Mouse (Mus musculus) heart, embryonic 14.5 days (tissue): Measurements from ENCODE around the gene Kdm1a. TPM values are rescaled to one million over a fixed set of nuclear protein-coding genes. Genes with fewer than 3 reads are reported as not detected.

Experiments
- ATAC-seq: fragments of 200-750 bp; cut with Nextera tagmentation; 2 replicates; pipeline ENCODE4 v1.8.0; 2017; ENCODE audit warnings: low read depth, moderate TSS enrichment; ENCODE audit not compliant: insufficient number of reproducible peaks, insufficient read depth, low FRiP score
- H3K27ac ChIP-seq, 2 experiments: fragments of 200-500 bp in 1 of 2; fragments of 300-500 bp in 1 of 2; sonication (generic) in 1 of 2; replicated peaks in 1 of 2; 2 replicates each; pipeline ENCODE4 v1.5.1; 2012 to 2014; ENCODE audit warnings: low read depth in 2 of 2, low read length in 2 of 2, control low read depth in 1 of 2, mild to moderate bottlenecking in 1 of 2, mixed read lengths in 1 of 2; ENCODE audit not compliant: control insufficient read depth in 1 of 2, insufficient read depth in 1 of 2
- H3K27me3 ChIP-seq: fragments of 300-500 bp; sonication (generic); 2 replicates; pipeline ENCODE4 v1.6.1; 2014; ENCODE audit warnings: mild to moderate bottlenecking, low read length, control low read depth; ENCODE audit not compliant: control insufficient read depth, insufficient read depth
- H3K36me3 ChIP-seq: fragments of 300-500 bp; sonication (generic); 2 replicates; pipeline ENCODE4 v1.6.1; 2014; ENCODE audit warnings: mild to moderate bottlenecking, control low read depth, low read length, mixed read lengths; ENCODE audit not compliant: control insufficient read depth, insufficient read depth
- H3K4me1 ChIP-seq, 2 experiments: fragments of 200-500 bp in 1 of 2; fragments of 300-500 bp in 1 of 2; sonication (generic) in 1 of 2; 2 replicates each; pipeline ENCODE4 v1.6.1; 2012 to 2014; ENCODE audit warnings: low read length in 2 of 2, control low read depth in 1 of 2, mixed read lengths in 1 of 2; ENCODE audit not compliant: control insufficient read depth in 2 of 2, insufficient read depth in 2 of 2
- H3K4me2 ChIP-seq: fragments of 300-500 bp; sonication (generic); 2 replicates; pipeline ENCODE4 v1.6.1; 2014; ENCODE audit warnings: mild to moderate bottlenecking, low read length
- H3K4me3 ChIP-seq, 2 experiments: fragments of 200-500 bp in 1 of 2; fragments of 300-500 bp in 1 of 2; sonication (generic) in 1 of 2; 2 replicates each; pipeline ENCODE4 v1.5.1; 2012 to 2014; ENCODE audit warnings: low read length in 2 of 2, mild to moderate bottlenecking in 2 of 2, control low read depth in 1 of 2, low read depth in 1 of 2, moderate library complexity in 1 of 2; ENCODE audit not compliant: control insufficient read depth in 1 of 2, insufficient read depth in 1 of 2
- H3K9ac ChIP-seq: fragments of 300-500 bp; sonication (generic); 2 replicates; pipeline ENCODE4 v1.6.1; 2014; ENCODE audit warnings: mild to moderate bottlenecking, low read length
- H3K9me3 ChIP-seq: fragments of 300-500 bp; sonication (generic); 2 replicates; pipeline ENCODE4 v1.6.1; 2016; ENCODE audit warnings: low read length, control low read depth; ENCODE audit not compliant: control insufficient read depth
- WGBS: fragments of 180-500 bp; shearing (Covaris S2); extraction: QIAGEN DNeasy Blood & Tissue Kit; methylation state at CpG from one replicate; pipeline ENCODE4 v1.1.7; 2014; 5-methylcytosine and 5-hydroxymethylcytosine counted together
- polyA plus RNA-seq: library from polyadenylated mRNA; unstranded; fragments of >200 nt; fragmentation: Nextera tagmentation; extraction: Ambion mirVana; gene quantifications from 2 replicates; pipeline ENCODE4 v1.2.1, GENCODE M21; 2014

The Kdm1a gene
- 40.0 and 45.9 TPM in 2 replicates for polyA plus RNA-seq

DNA sequence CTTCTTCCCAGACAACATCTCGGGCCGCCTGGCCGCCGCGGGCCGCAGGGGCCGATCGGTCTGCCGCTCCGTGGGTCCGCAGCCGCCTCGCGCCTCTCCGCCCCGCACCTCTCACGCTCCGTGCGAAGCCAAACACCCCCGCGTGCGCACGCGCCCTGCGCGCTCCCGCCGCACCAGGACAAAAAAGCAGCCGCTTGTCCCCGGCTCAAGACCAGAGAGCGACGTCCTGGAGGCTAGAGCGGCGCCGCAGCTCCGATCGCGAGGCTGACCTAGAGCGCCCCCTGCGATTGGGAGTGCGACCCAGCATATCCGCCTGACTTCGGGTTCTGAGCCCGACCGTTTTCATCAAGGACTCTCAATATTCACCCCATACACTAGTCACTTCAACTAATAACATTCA, at the start of gene Kdm1a:
TSS of gene Kdm1a (minus strand) at position 156 of the 400 bp plus-strand sequence.
- Histone ChIP-seq H3K4me1 (peaks cover 0 to 12% of the 10 kb centered on the region in 2 experiments; a peak in 2 of 4 replicates), H3K36me3 (no peaks in the 10 kb centered on the region), H3K27ac (peak within 1 kb of the TSS; percentile 82 to 83), H3K9me3 (no peaks in the 10 kb centered on the region), H3K4me2 (peak within 1 kb of the TSS; percentile 73), H3K9ac (peak within 1 kb of the TSS; percentile 99), H3K27me3 (no peaks in the 10 kb centered on the region), H3K4me3 (peak within 1 kb of the TSS; percentile 98 to 99)
- under 1% methylated on average over 36 of the region's 45 CpGs for WGBS
- peak; percentile 88 for ATAC-seq

DNA sequence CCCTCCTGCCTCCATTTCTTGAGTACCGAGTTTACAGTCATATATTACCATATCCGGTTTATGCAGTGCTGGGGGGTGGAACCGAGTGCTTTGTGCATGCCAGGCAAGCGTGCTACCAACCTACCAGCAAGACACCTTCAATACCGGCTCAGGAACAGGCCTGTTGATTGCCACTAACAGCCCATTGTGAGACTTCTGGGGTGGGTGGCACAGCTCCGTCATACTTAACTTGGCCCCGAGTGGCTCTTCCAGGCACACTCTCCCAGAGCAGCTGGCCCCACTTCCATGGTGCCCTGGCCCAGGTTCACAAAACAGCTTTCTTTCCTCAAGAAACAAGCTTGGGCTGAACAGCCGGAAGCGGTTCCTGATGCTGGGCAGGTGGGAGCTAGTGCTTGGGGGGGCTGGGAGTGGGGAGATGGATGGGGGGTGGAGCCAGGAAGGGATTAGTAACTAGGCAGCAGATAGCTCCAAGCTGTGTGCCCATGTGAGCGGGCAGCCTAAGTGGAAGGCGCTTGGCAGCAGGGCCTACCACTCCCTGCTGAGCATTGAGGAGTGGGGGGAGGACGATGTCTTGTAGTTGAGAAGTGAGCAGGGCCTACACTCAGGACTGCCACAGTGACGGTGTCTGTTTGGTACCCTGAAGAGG, 49.5 kb upstream of the Kdm1a start:
- H3K4me2 ChIP-seq = no peak overlapping the region
- ATAC-seq = no peak
- H3K9ac ChIP-seq = no peak overlapping the region
- peaks cover 29% of the 10 kb centered on the region for H3K27me3 ChIP-seq
- WGBS = 76% methylated on average over 13 of the region's 13 CpGs
- peak overlapping the region in 1 of 2 experiments; percentile 11; a peak in 2 of 4 replicates for H3K27ac ChIP-seq
- H3K36me3 ChIP-seq = no peaks in the 10 kb centered on the region
- H3K4me1 ChIP-seq = peaks cover 14 to 23% of the 10 kb centered on the region in 2 experiments
- H3K4me3 ChIP-seq = no peak overlapping the region
- peaks cover 2% of the 10 kb centered on the region; the same call in 1 of the 2 replicates for H3K9me3 ChIP-seq

DNA sequence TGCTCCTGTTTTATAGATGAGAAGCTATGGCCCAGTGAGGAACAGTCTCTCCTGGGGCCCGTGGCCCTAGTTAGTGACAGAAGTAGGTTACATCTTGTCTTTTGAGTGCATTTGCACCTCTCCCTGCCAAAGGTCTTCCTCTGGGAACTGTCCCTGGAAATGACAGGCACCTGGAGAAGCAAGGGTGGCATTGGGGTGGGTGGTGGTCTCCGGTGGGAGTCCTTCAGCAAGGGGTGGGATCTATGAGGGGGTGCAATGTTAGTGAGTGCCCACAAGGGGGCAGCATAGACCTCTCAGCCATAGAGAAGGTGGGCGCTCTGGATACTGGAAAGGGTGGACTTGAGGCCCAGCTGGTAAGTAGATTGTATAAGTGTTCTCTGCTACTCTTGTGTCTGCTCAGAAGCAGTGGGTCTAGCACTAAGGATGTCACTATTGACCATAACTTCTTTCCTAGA, 48.9 kb upstream of the Kdm1a start:
- H3K9me3 ChIP-seq = peaks cover 6% of the 10 kb centered on the region
- no peak overlapping the region for H3K4me3 ChIP-seq
- no peaks in the 10 kb centered on the region for H3K36me3 ChIP-seq
- WGBS = 62% methylated on average over 3 of the region's 3 CpGs
- no peak overlapping the region for H3K27ac ChIP-seq
- H3K9ac ChIP-seq = no peak overlapping the region
- H3K27me3 ChIP-seq = peaks cover 29% of the 10 kb centered on the region
- H3K4me2 ChIP-seq = no peak overlapping the region
- H3K4me1 ChIP-seq = peaks cover 14 to 23% of the 10 kb centered on the region in 2 experiments
- ATAC-seq = no peak

DNA sequence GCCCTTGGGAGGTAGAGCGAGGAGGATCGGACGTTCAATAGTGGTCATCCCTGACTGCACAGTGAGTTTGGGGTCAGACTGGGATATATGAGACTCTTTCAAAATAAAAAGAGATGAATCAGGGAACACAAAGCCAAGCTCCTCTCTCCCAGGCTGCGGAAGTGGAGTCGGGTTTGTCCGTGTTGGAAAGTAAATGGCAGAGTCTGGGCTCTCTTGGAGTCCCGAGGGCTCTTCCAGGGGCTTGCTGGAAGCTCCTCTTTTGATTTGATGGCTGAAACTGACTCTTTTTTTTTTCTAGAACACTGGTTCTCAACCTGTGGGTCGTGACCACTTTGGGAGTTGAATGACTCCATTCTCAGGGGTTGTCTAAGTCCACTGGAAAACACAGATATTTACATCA, 47.7 kb upstream of the Kdm1a start:
- no peak overlapping the region for H3K4me3 ChIP-seq
- no peak overlapping the region for H3K4me2 ChIP-seq
- no peak overlapping the region for H3K27ac ChIP-seq
- peaks cover 14 to 23% of the 10 kb centered on the region in 2 experiments for H3K4me1 ChIP-seq
- no peak for ATAC-seq
- WGBS = 85% methylated on average over 8 of the region's 8 CpGs
- peaks cover 29% of the 10 kb centered on the region for H3K27me3 ChIP-seq
- no peak overlapping the region for H3K9ac ChIP-seq
- peaks cover 6% of the 10 kb centered on the region for H3K9me3 ChIP-seq
- H3K36me3 ChIP-seq = no peaks in the 10 kb centered on the region

DNA sequence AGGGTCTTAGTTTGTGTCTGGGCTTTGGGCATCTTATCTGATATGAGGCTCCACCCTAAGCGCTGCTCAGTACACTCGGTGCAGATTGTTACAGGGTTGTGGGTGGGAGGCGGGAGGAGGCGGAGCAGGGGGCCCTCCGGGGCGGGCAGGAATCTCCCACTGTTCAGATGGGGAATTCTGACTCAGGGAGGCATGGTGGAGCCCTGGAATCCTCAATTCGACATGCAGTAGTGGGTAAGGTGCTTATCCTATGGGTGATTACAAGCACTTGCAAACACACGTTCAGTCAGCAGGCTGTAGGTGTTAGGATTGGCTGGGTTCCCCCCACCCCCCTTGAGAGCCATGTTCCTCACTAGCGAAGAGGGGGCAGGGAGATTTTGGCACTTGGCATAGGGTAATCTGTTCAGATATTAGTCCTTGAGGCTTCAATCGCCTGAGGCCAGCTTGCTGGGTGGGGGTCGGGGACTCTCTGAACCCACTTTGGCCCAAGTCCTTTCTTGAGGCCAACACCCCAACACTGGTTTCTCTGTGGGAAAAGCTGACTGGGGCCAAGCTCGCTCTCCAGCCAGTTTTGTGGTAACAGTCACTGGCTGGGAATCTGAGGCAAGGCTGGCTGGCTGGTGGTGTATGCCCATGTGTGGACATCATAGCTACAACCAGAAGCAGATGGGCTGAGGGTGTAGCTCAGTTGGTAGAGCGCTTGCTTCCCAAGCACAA, 47.1 kb upstream of the Kdm1a start:
- Histone ChIP-seq H3K27me3 (peaks cover 29% of the 10 kb centered on the region), H3K4me2 (peak overlapping the region; percentile 49), H3K9ac (no peak overlapping the region), H3K36me3 (no peaks in the 10 kb centered on the region), H3K9me3 (peaks cover 6% of the 10 kb centered on the region), H3K27ac (no peak overlapping the region), H3K4me3 (no peak overlapping the region), H3K4me1 (peaks cover 14 to 23% of the 10 kb centered on the region in 2 experiments)
- 27% methylated on average over 13 of the region's 13 CpGs for WGBS
- no peak for ATAC-seq

DNA sequence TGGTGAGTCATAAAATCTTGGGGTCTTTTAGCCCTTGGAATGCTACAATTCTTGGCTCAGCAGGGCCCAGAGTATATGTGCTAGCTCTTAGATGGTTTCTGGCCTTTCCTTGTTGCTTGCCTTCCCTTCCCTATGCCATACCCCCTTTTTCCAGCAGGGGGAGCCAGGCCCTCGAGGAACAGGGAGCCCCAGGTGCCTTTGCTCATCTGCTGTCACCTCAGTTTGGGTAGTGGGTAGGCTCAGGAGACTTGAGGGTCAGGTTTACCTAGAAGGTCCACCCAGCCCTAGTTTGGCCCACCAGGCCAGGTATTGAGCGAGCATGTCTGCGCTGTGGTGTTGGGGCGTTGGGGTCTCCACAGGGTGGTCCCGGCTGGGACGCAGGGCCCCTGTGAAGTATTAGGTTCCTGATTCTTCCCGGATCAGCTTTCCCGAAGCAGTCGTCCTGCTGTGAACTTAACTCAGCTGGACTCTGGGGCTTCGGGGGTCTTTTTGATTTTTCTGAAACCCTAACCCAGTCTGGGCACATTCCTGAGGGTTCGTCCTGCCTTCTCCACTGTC, 46.5 kb upstream of the Kdm1a start:
- no peak for ATAC-seq
- Histone ChIP-seq H3K4me3 (no peak overlapping the region), H3K36me3 (no peaks in the 10 kb centered on the region), H3K27ac (no peak overlapping the region), H3K27me3 (peaks cover 29% of the 10 kb centered on the region), H3K9ac (no peak overlapping the region), H3K4me1 (peaks cover 14 to 23% of the 10 kb centered on the region in 2 experiments), H3K9me3 (peaks cover 6% of the 10 kb centered on the region), H3K4me2 (peak overlapping the region; percentile 49)
- 8% methylated on average over 11 of the region's 11 CpGs for WGBS

DNA sequence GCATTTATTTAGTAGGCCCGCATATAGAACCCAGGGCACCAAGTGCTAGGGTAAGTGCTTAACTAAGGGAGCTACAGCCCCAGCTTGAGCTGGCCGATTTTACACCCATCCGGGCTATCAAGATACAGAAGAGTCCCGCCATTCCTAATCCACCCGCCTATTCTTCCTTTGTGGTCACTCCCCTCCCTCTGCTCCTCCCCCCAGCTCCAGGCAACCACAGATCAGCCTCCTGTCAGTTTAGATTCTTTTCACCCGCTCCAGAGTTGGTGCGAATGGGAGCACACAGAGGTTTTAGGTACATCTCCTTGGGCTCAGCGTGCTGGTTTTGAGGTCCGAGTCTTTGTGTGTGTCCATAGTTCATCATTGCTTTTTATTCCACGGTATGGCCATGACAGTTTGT, 36.4 kb upstream of the Kdm1a start:
- H3K27me3 ChIP-seq = peaks cover 38% of the 10 kb centered on the region
- H3K27ac ChIP-seq = no peak overlapping the region
- H3K4me1 ChIP-seq = peaks cover 4 to 10% of the 10 kb centered on the region in 2 experiments; a peak in 3 of 4 replicates
- H3K36me3 ChIP-seq = no peaks in the 10 kb centered on the region
- no peak overlapping the region for H3K4me3 ChIP-seq
- H3K9ac ChIP-seq = no peak overlapping the region
- peak overlapping the region; percentile 23; the same call in 1 of the 2 replicates for H3K4me2 ChIP-seq
- no peak for ATAC-seq
- WGBS = 11% methylated on average over 10 of the region's 10 CpGs
- H3K9me3 ChIP-seq = no peaks in the 10 kb centered on the region
